Mouse (Mus musculus): ENCODE data around the gene Nfs1. TPM values are rescaled to one million over a fixed set of nuclear protein-coding genes. Genes with fewer than 3 reads are reported as not detected.
A peak's percentile ranks its signal among the peaks of the same experiment; 100 is the strongest.
"Not testable (repeated sequence)": the region's sequence is repeated elsewhere in the genome, so short reads cannot be mapped to it uniquely, and the experiment has no call there.

The Nfs1 gene
- 40.8 and 44.6 TPM in 2 replicates for polyA plus RNA-seq (2014; fragmentation: Nextera tagmentation; extraction: Ambion mirVana)

GRCm38 (mm10) chr2:156143953-156144724 is at the start of gene Nfs1, which contains the start of gene Romo1:
Nfs1 (minus strand) TSS chr2:156144186.
Romo1 (plus strand) TSS chr2:156144039.
- under 1% methylated on average over 70 of the region's 70 CpGs for WGBS
- peak; percentile 98 for ATAC-seq (ENCODE audit: low FRiP score, low TSS enrichment)

GRCm38 (mm10) chr2:156193066-156193862 is 49.3 kb upstream of the Nfs1 start:
- H3K36me3 ChIP-seq (ENCODE audit: control insufficient read depth, insufficient read depth, low read length): no peaks in the 10 kb centered on the region
- no peak overlapping the region for H3K9ac ChIP-seq (ENCODE audit: low read depth, low read length)
- peaks cover 9% of the 10 kb centered on the region for H3K4me1 ChIP-seq (ENCODE audit: control insufficient read depth, insufficient read depth, low read length)
- H3K9me3 ChIP-seq (ENCODE audit: control insufficient read depth, low read length): no peaks in the 10 kb centered on the region
- ATAC-seq (ENCODE audit: low FRiP score, low TSS enrichment): no peak
- H3K4me3 ChIP-seq (ENCODE audit: low read length): no peak overlapping the region
- 80% methylated on average over 3 of the region's 3 CpGs for WGBS
- H3K4me2 ChIP-seq (replicated peaks; ENCODE audit: low read depth, low read length): no peak overlapping the region
- no peaks in the 10 kb centered on the region for H3K27me3 ChIP-seq (ENCODE audit: control insufficient read depth, insufficient read depth, low read length)
- no peak overlapping the region for H3K27ac ChIP-seq (ENCODE audit: low read depth, low read length)

More at GRCm38 (mm10) chr2:156143953-156144724, at the start of gene Nfs1, which contains the start of gene Romo1:
- Histone ChIP-seq H3K4me1 (ENCODE audit: control insufficient read depth, insufficient read depth, low read length) (peaks cover 15% of the 10 kb centered on the region), H3K4me2 (replicated peaks; ENCODE audit: low read depth, low read length) (peak within 1 kb of the TSS; percentile 75), H3K36me3 (ENCODE audit: control insufficient read depth, insufficient read depth, low read length) (peaks cover 30% of the 10 kb centered on the region), H3K27me3 (ENCODE audit: control insufficient read depth, insufficient read depth, low read length) (no peaks in the 10 kb centered on the region), H3K9ac (ENCODE audit: low read depth, low read length) (peak within 1 kb of the TSS; percentile 92), H3K27ac (ENCODE audit: low read depth, low read length) (peak within 1 kb of the TSS; percentile 97), H3K9me3 (ENCODE audit: control insufficient read depth, low read length) (no peaks in the 10 kb centered on the region), H3K4me3 (ENCODE audit: low read length) (peak within 1 kb of the TSS; percentile 87)

- Histone ChIP-seq H3K4me1 (ENCODE audit: control insufficient read depth, insufficient read depth, low read length) (0 out of 2 replicates have a peak, but pooled peaks cover 3% of the 10 kb centered on the region), H3K9ac (ENCODE audit: low read depth, low read length) (no peak overlapping the region), H3K4me2 (replicated peaks; ENCODE audit: low read depth, low read length) (no peak overlapping the region), H3K36me3 (ENCODE audit: control insufficient read depth, insufficient read depth, low read length) (no peaks in the 10 kb centered on the region), H3K9me3 (ENCODE audit: control insufficient read depth, low read length) (no peaks in the 10 kb centered on the region), H3K27ac (ENCODE audit: low read depth, low read length) (no peak overlapping the region), H3K27me3 (ENCODE audit: control insufficient read depth, insufficient read depth, low read length) (no peaks in the 10 kb centered on the region), H3K4me3 (ENCODE audit: low read length) (no peak overlapping the region)
- 77% methylated on average over 2 of the region's 2 CpGs for WGBS
- ATAC-seq (ENCODE audit: low FRiP score, low TSS enrichment): no peak
These were observed 48.1 kb upstream of the Nfs1 start for GRCm38 (mm10) chr2:156192068-156192467.

GRCm38 (mm10) chr2:156191540-156191939 is 47.6 kb upstream of the Nfs1 start:
- no peaks in the 10 kb centered on the region for H3K27me3 ChIP-seq (ENCODE audit: control insufficient read depth, insufficient read depth, low read length)
- no peak overlapping the region for H3K4me3 ChIP-seq (ENCODE audit: low read length)
- no peaks in the 10 kb centered on the region for H3K9me3 ChIP-seq (ENCODE audit: control insufficient read depth, low read length)
- no peaks in the 10 kb centered on the region for H3K36me3 ChIP-seq (ENCODE audit: control insufficient read depth, insufficient read depth, low read length)
- no peak for ATAC-seq (ENCODE audit: low FRiP score, low TSS enrichment)
- no peak overlapping the region for H3K27ac ChIP-seq (ENCODE audit: low read depth, low read length)
- H3K9ac ChIP-seq (ENCODE audit: low read depth, low read length): no peak overlapping the region
- 0 out of 2 replicates have a peak, but pooled peaks cover 3% of the 10 kb centered on the region for H3K4me1 ChIP-seq (ENCODE audit: control insufficient read depth, insufficient read depth, low read length)
- 84% methylated on average over 2 of the region's 2 CpGs for whole genome bisulfite sequencing
- H3K4me2 ChIP-seq (replicated peaks; ENCODE audit: low read depth, low read length): no peak overlapping the region

- no peaks in the 10 kb centered on the region for H3K4me1 ChIP-seq (ENCODE audit: control insufficient read depth, insufficient read depth, low read length)
- H3K4me3 ChIP-seq (ENCODE audit: low read length): no peak overlapping the region
- no peaks in the 10 kb centered on the region for H3K36me3 ChIP-seq (ENCODE audit: control insufficient read depth, insufficient read depth, low read length)
- no peak overlapping the region for H3K27ac ChIP-seq (ENCODE audit: low read depth, low read length)
- 80% methylated on average over 14 of the region's 14 CpGs for WGBS
- H3K9ac ChIP-seq (ENCODE audit: low read depth, low read length): no peak overlapping the region
- ATAC-seq (ENCODE audit: low FRiP score, low TSS enrichment): no peak
- no peaks in the 10 kb centered on the region for H3K9me3 ChIP-seq (ENCODE audit: control insufficient read depth, low read length)
- no peaks in the 10 kb centered on the region for H3K27me3 ChIP-seq (ENCODE audit: control insufficient read depth, insufficient read depth, low read length)
- H3K4me2 ChIP-seq (replicated peaks; ENCODE audit: low read depth, low read length): no peak overlapping the region
These were observed 46.3 kb upstream of the Nfs1 start for GRCm38 (mm10) chr2:156190004-156190896.

GRCm38 (mm10) chr2:156189241-156189640 is 45.3 kb upstream of the Nfs1 start:
- WGBS: 84% methylated on average over 7 of the region's 7 CpGs
- H3K27me3 ChIP-seq (ENCODE audit: control insufficient read depth, insufficient read depth, low read length); H3K9ac ChIP-seq (ENCODE audit: low read depth, low read length); H3K4me3 ChIP-seq (ENCODE audit: low read length); H3K36me3 ChIP-seq (ENCODE audit: control insufficient read depth, insufficient read depth, low read length); H3K4me1 ChIP-seq (ENCODE audit: control insufficient read depth, insufficient read depth, low read length); H3K9me3 ChIP-seq (ENCODE audit: control insufficient read depth, low read length); H3K4me2 ChIP-seq (replicated peaks; ENCODE audit: low read depth, low read length); ATAC-seq (ENCODE audit: low FRiP score, low TSS enrichment); H3K27ac ChIP-seq (ENCODE audit: low read depth, low read length): not testable (repeated sequence)

- WGBS: 72% methylated on average over 2 of the region's 2 CpGs
- no peak overlapping the region for H3K4me2 ChIP-seq (replicated peaks; ENCODE audit: low read depth, low read length)
These were observed 37.6 kb upstream of the Nfs1 start for GRCm38 (mm10) chr2:156181592-156181991.

GRCm38 (mm10) chr2:156180824-156181590 is 37.0 kb upstream of the Nfs1 start:
- no peak for ATAC-seq (ENCODE audit: low FRiP score, low TSS enrichment)

More at GRCm38 (mm10) chr2:156181592-156181991, 37.6 kb upstream of the Nfs1 start:
- ATAC-seq (ENCODE audit: low FRiP score, low TSS enrichment): no peak
- Histone ChIP-seq H3K9ac (ENCODE audit: low read depth, low read length) (no peak overlapping the region; the same call in 1 of the 2 replicates), H3K36me3 (ENCODE audit: control insufficient read depth, insufficient read depth, low read length) (peaks cover 22% of the 10 kb centered on the region), H3K27me3 (ENCODE audit: control insufficient read depth, insufficient read depth, low read length) (no peaks in the 10 kb centered on the region), H3K27ac (ENCODE audit: low read depth, low read length) (no peak overlapping the region), H3K9me3 (ENCODE audit: control insufficient read depth, low read length) (no peaks in the 10 kb centered on the region), H3K4me1 (ENCODE audit: control insufficient read depth, insufficient read depth, low read length) (peaks cover 9% of the 10 kb centered on the region; the same call in 1 of the 2 replicates), H3K4me3 (ENCODE audit: low read length) (no peak overlapping the region)

More at GRCm38 (mm10) chr2:156180824-156181590, 37.0 kb upstream of the Nfs1 start:
- Histone ChIP-seq H3K4me1 (ENCODE audit: control insufficient read depth, insufficient read depth, low read length) (peaks cover 9% of the 10 kb centered on the region; the same call in 1 of the 2 replicates), H3K27ac (ENCODE audit: low read depth, low read length) (peak overlapping the region; percentile 39; the same call in 1 of the 2 replicates), H3K4me3 (ENCODE audit: low read length) (peak overlapping the region; percentile 96), H3K4me2 (replicated peaks; ENCODE audit: low read depth, low read length) (peak overlapping the region; percentile 48), H3K9me3 (ENCODE audit: control insufficient read depth, low read length) (no peaks in the 10 kb centered on the region), H3K9ac (ENCODE audit: low read depth, low read length) (peak overlapping the region; percentile 62), H3K36me3 (ENCODE audit: control insufficient read depth, insufficient read depth, low read length) (peaks cover 28% of the 10 kb centered on the region), H3K27me3 (ENCODE audit: control insufficient read depth, insufficient read depth, low read length) (no peaks in the 10 kb centered on the region)
- 14% methylated on average over 8 of the region's 8 CpGs for WGBS

Data from kidney, embryonic 14.5 days (tissue).